Mouse (Mus musculus) limb, embryonic 13.5 days (tissue): Measurements from ENCODE around the gene 3100002H09Rik. TPM values are rescaled to one million over a fixed set of nuclear protein-coding genes. Genes with fewer than 3 reads are reported as not detected.

Experiments used
- ATAC-seq: fragments of 200-750 bp; cut with Nextera tagmentation; 2 replicates; pipeline ENCODE4 v1.8.0; 2017; ENCODE audit warnings: low read depth, moderate number of reproducible peaks, moderate TSS enrichment; ENCODE audit not compliant: low FRiP score
- H3K27ac ChIP-seq: fragments of 300-500 bp; sonication (generic); 2 replicates; pipeline ENCODE4 v1.5.1; 2015; ENCODE audit warnings: inconsistent platforms, mild to moderate bottlenecking, moderate library complexity
- H3K27me3 ChIP-seq: fragments of 300-500 bp; sonication (generic); 2 replicates; pipeline ENCODE4 v1.6.1; 2015; ENCODE audit warnings: mild to moderate bottlenecking, inconsistent platforms
- H3K36me3 ChIP-seq: fragments of 300-500 bp; sonication (generic); 2 replicates; pipeline ENCODE4 v1.6.1; 2015; ENCODE audit warnings: inconsistent platforms, mild to moderate bottlenecking, moderate library complexity
- H3K4me1 ChIP-seq: fragments of 300-500 bp; sonication (generic); 2 replicates; pipeline ENCODE4 v1.6.1; 2015; ENCODE audit warnings: inconsistent platforms
- H3K4me2 ChIP-seq: fragments of 300-500 bp; sonication (generic); replicated peaks from 2 replicates; pipeline ENCODE4 v1.6.1; 2015; ENCODE audit warnings: inconsistent platforms, mild to moderate bottlenecking, moderate library complexity
- H3K4me3 ChIP-seq: fragments of 300-500 bp; sonication (generic); 2 replicates; pipeline ENCODE4 v1.5.1; 2015; ENCODE audit warnings: moderate library complexity, mild to moderate bottlenecking, inconsistent platforms
- H3K9ac ChIP-seq: fragments of 300-500 bp; sonication (generic); 2 replicates; pipeline ENCODE4 v1.6.1; 2015; ENCODE audit warnings: mild to moderate bottlenecking, inconsistent platforms
- H3K9me3 ChIP-seq: fragments of 300-500 bp; sonication (generic); 2 replicates; pipeline ENCODE4 v1.6.1; 2016; ENCODE audit warnings: inconsistent platforms
- WGBS: fragments of 180-500 bp; shearing (Covaris S2); methylation state at CpG from one replicate; pipeline ENCODE4 v1.1.7; 2015; 5-methylcytosine and 5-hydroxymethylcytosine counted together
- polyA plus RNA-seq: library from polyadenylated mRNA; unstranded; fragments of >200 nt; fragmentation: Nextera tagmentation; extraction: Ambion mirVana; gene quantifications from 2 replicates; pipeline ENCODE4 v1.2.1, GENCODE M21; 2015

Gene 3100002H09Rik
- polyA plus RNA-seq, 1 experiment from 2014 or later: 0.23 TPM

GRCm38 (mm10) chr4:124610066-124610465 is 537 bp downstream of the 3100002H09Rik start:
- WGBS: 84% methylated on average over 2 of the region's 2 CpGs
- Histone ChIP-seq H3K27me3 (peaks cover 32% of the 10 kb centered on the region), H3K4me2 (no peak overlapping the region), H3K36me3 (no peaks in the 10 kb centered on the region), H3K9ac (no peak overlapping the region), H3K4me1 (peaks cover 3% of the 10 kb centered on the region), H3K27ac (no peak overlapping the region), H3K4me3 (no peak overlapping the region), H3K9me3 (no peaks in the 10 kb centered on the region)
- ATAC-seq: no peak

GRCm38 (mm10) chr4:124607166-124607565 is 3.4 kb downstream of the 3100002H09Rik start:
- Histone ChIP-seq H3K36me3 (no peaks in the 10 kb centered on the region), H3K4me1 (0 out of 2 replicates have a peak, but pooled peaks cover 3% of the 10 kb centered on the region), H3K9ac (no peak overlapping the region), H3K27me3 (peaks cover 45% of the 10 kb centered on the region), H3K4me3 (no peak overlapping the region), H3K27ac (no peak overlapping the region), H3K4me2 (no peak overlapping the region), H3K9me3 (no peaks in the 10 kb centered on the region)
- no peak for ATAC-seq
- WGBS: 61% methylated on average over 8 of the region's 8 CpGs

GRCm38 (mm10) chr4:124606180-124606579 is 4.4 kb downstream of the 3100002H09Rik start:
- ATAC-seq: no peak

DNA sequence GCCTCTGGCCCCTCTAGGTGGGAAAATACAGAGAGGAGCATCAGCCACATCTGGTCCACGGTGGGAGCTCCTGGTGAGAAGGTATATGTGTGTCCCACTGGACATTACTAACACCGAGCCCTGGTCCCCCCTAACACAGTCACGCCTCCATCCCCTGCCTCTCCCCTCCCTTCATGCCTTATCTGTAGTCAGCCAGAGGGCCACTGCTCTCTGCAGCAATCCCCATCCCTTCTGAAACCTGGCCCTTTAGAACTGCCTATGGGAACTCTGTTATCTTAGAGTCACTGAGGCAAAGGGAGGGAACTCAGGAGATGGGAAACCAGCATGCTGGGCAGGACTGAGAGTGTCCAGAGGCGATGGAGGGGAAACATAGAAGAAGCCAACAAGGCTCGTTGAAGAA is 5.3 kb downstream of the 3100002H09Rik start:
- no peak for ATAC-seq
- no peak overlapping the region for H3K9ac ChIP-seq
- H3K36me3 ChIP-seq: no peaks in the 10 kb centered on the region
- H3K27me3 ChIP-seq: peaks cover 45% of the 10 kb centered on the region
- H3K27ac ChIP-seq: no peak overlapping the region
- no peaks in the 10 kb centered on the region for H3K9me3 ChIP-seq
- 0 out of 2 replicates have a peak, but pooled peaks cover 3% of the 10 kb centered on the region for H3K4me1 ChIP-seq
- no peak overlapping the region for H3K4me2 ChIP-seq
- WGBS: 52% methylated on average over 5 of the region's 5 CpGs
- no peak overlapping the region for H3K4me3 ChIP-seq

More at GRCm38 (mm10) chr4:124606180-124606579, 4.4 kb downstream of the 3100002H09Rik start:
- Histone ChIP-seq H3K4me1 (0 out of 2 replicates have a peak, but pooled peaks cover 3% of the 10 kb centered on the region), H3K4me3 (no peak overlapping the region), H3K36me3 (no peaks in the 10 kb centered on the region), H3K9me3 (no peaks in the 10 kb centered on the region), H3K9ac (no peak overlapping the region), H3K27me3 (peaks cover 45% of the 10 kb centered on the region), H3K4me2 (no peak overlapping the region), H3K27ac (no peak overlapping the region)
- 86% methylated on average over 3 of the region's 3 CpGs for WGBS

- ATAC-seq: no peak
- Histone ChIP-seq H3K36me3 (no peaks in the 10 kb centered on the region), H3K9ac (no peak overlapping the region; the same call in 1 of the 2 replicates), H3K27ac (no peak overlapping the region), H3K4me1 (0 out of 2 replicates have a peak, but pooled peaks cover 3% of the 10 kb centered on the region), H3K27me3 (peaks cover 45% of the 10 kb centered on the region), H3K9me3 (no peaks in the 10 kb centered on the region), H3K4me2 (no peak overlapping the region), H3K4me3 (no peak overlapping the region)
- 16% methylated on average over 9 of the region's 9 CpGs for WGBS
Observed at GRCm38 (mm10) chr4:124603712-124604111, 6.9 kb downstream of the 3100002H09Rik start.

GRCm38 (mm10) chr4:124595929-124596328 is 14.7 kb downstream of the 3100002H09Rik start:
- Histone ChIP-seq H3K27me3 (peaks cover 28% of the 10 kb centered on the region), H3K4me1 (no peaks in the 10 kb centered on the region), H3K4me3 (no peak overlapping the region), H3K4me2 (no peak overlapping the region), H3K9me3 (no peaks in the 10 kb centered on the region), H3K36me3 (no peaks in the 10 kb centered on the region), H3K27ac (no peak overlapping the region), H3K9ac (no peak overlapping the region)
- no peak for ATAC-seq
- WGBS: 74% methylated on average over 9 of the region's 9 CpGs

GRCm38 (mm10) chr4:124594933-124595332 is 15.7 kb downstream of the 3100002H09Rik start:
- Histone ChIP-seq H3K36me3 (no peaks in the 10 kb centered on the region), H3K27me3 (peaks cover 28% of the 10 kb centered on the region), H3K27ac (no peak overlapping the region), H3K4me3 (no peak overlapping the region), H3K9me3 (no peaks in the 10 kb centered on the region), H3K9ac (no peak overlapping the region), H3K4me1 (no peaks in the 10 kb centered on the region), H3K4me2 (no peak overlapping the region)
- no peak for ATAC-seq
- 37% methylated on average over 13 of the region's 13 CpGs for WGBS

DNA sequence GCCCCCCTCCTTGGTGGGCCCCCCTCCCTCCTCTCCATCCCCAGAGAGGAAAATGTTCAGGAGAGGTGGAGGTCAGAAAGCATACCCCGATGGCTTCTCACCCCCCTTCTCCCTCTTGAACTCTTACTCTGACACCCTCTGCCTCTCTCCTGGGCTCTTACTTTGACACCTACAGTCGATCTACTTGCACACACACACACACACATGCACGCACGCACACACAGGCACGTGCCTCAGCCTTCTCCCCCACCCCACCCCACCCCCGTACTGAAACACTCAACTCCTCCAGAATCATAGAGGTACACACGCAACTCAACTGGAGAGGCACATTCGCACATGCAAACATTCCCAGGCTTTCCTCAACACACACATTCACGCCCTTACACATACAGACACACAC is 16.9 kb downstream of the 3100002H09Rik start:
- H3K27me3 ChIP-seq: peaks cover 29% of the 10 kb centered on the region
- no peak for ATAC-seq
- WGBS: 61% methylated on average over 9 of the region's 9 CpGs

GRCm38 (mm10) chr4:124593210-124593609 is 17.4 kb downstream of the 3100002H09Rik start:
- H3K36me3 ChIP-seq: no peaks in the 10 kb centered on the region
- no peak overlapping the region for H3K27ac ChIP-seq
- H3K9ac ChIP-seq: no peak overlapping the region
- no peaks in the 10 kb centered on the region for H3K9me3 ChIP-seq
- no peak overlapping the region for H3K4me2 ChIP-seq
- 0 out of 2 replicates have a peak, but pooled peaks cover 5% of the 10 kb centered on the region for H3K4me1 ChIP-seq
- no peak overlapping the region for H3K4me3 ChIP-seq
- peaks cover 31% of the 10 kb centered on the region for H3K27me3 ChIP-seq
- ATAC-seq: no peak

More for the DNA sequence above, 16.9 kb downstream of the 3100002H09Rik start:
- H3K4me2 ChIP-seq: no peak overlapping the region
- 0 out of 2 replicates have a peak, but pooled peaks cover 4% of the 10 kb centered on the region for H3K4me1 ChIP-seq
- no peaks in the 10 kb centered on the region for H3K9me3 ChIP-seq
- no peaks in the 10 kb centered on the region for H3K36me3 ChIP-seq
- no peak overlapping the region for H3K9ac ChIP-seq
- H3K4me3 ChIP-seq: no peak overlapping the region
- H3K27ac ChIP-seq: no peak overlapping the region

GRCm38 (mm10) chr4:124592241-124592640 is 18.4 kb downstream of the 3100002H09Rik start:
- no peaks in the 10 kb centered on the region for H3K9me3 ChIP-seq
- no peak for ATAC-seq
- 80% methylated on average over 5 of the region's 5 CpGs for WGBS
- no peak overlapping the region for H3K9ac ChIP-seq
- H3K27ac ChIP-seq: no peak overlapping the region
- no peak overlapping the region for H3K4me2 ChIP-seq
- H3K27me3 ChIP-seq: peaks cover 40% of the 10 kb centered on the region
- H3K4me3 ChIP-seq: no peak overlapping the region
- H3K36me3 ChIP-seq: no peaks in the 10 kb centered on the region
- H3K4me1 ChIP-seq: peaks cover 5% of the 10 kb centered on the region; the same call in 1 of the 2 replicates

GRCm38 (mm10) chr4:124580695-124581094 is 29.9 kb downstream of the 3100002H09Rik start:
- Histone ChIP-seq H3K9ac (no peak overlapping the region), H3K27me3 (peaks cover 52% of the 10 kb centered on the region), H3K9me3 (no peaks in the 10 kb centered on the region), H3K4me1 (peaks cover 12% of the 10 kb centered on the region), H3K27ac (no peak overlapping the region), H3K4me3 (no peak overlapping the region), H3K4me2 (no peak overlapping the region), H3K36me3 (no peaks in the 10 kb centered on the region)
- 79% methylated on average over 7 of the region's 7 CpGs for WGBS
- no peak for ATAC-seq

GRCm38 (mm10) chr4:124575955-124576445 is 34.6 kb downstream of the 3100002H09Rik start:
- Histone ChIP-seq H3K9me3 (no peaks in the 10 kb centered on the region), H3K27me3 (peaks cover 76% of the 10 kb centered on the region), H3K9ac (peak overlapping the region; percentile 64), H3K4me3 (peak overlapping the region; percentile 50), H3K4me1 (peaks cover 20% of the 10 kb centered on the region), H3K36me3 (no peaks in the 10 kb centered on the region), H3K27ac (no peak overlapping the region), H3K4me2 (peak overlapping the region; percentile 87)
- no peak for ATAC-seq
- WGBS: 4% methylated on average over 7 of the region's 7 CpGs
